Mouse (Mus musculus) ES-E14 (cell line): ENCODE results near the gene Mypop. TPM values are rescaled to one million over a fixed set of nuclear protein-coding genes. Genes with fewer than 3 reads are reported as not detected.
A peak's percentile ranks its signal among the peaks of the same experiment; 100 is the strongest.

Experiments
- DNase-seq: peaks from one replicate; pipeline ENCODE4 v3.0.0-alpha.2; 2013; ENCODE audit warnings: low read depth, low spot score
- H3K27ac ChIP-seq: 2 replicates; pipeline ENCODE4 v1.5.1; 2012; ENCODE audit warnings: low read depth, mild to moderate bottlenecking, low read length, moderate library complexity, mixed read lengths; ENCODE audit not compliant: poor library complexity, insufficient read depth, severe bottlenecking
- H3K36me3 ChIP-seq: 2 replicates; pipeline ENCODE4 v1.6.1; 2012; ENCODE audit warnings: mild to moderate bottlenecking, low read length, moderate library complexity, mixed read lengths; ENCODE audit not compliant: control insufficient read depth, poor library complexity, insufficient read depth, severe bottlenecking
- H3K4me1 ChIP-seq, 2 experiments: fragments of 150-350 bp in 1 of 2; sonication (generic) in 1 of 2; 2 replicates each; pipeline ENCODE4 v1.6.1; 2012; ENCODE audit warnings: low read length in 2 of 2, mild to moderate bottlenecking in 1 of 2, mixed read lengths in 1 of 2; ENCODE audit not compliant: control insufficient read depth in 2 of 2, insufficient read depth in 2 of 2, poor library complexity in 1 of 2
- H3K4me3 ChIP-seq, 2 experiments: fragments of 150-350 bp in 1 of 2; sonication (generic) in 1 of 2; 2 replicates each; pipeline ENCODE4 v1.5.1; 2012; ENCODE audit warnings: low read length in 2 of 2, low read depth in 1 of 2, mild to moderate bottlenecking in 1 of 2, mixed read lengths in 1 of 2; ENCODE audit not compliant: insufficient read depth in 1 of 2, poor library complexity in 1 of 2, severe bottlenecking in 1 of 2
- H3K9ac ChIP-seq: 2 replicates; pipeline ENCODE4 v1.6.1; 2012; ENCODE audit warnings: low read depth, mild to moderate bottlenecking, low read length, mixed read lengths; ENCODE audit not compliant: poor library complexity, insufficient read depth, severe bottlenecking
- H3K9me3 ChIP-seq: fragments of 150-350 bp; sonication (generic); 2 replicates; pipeline ENCODE4 v1.6.1; 2012; ENCODE audit warnings: low read depth, mild to moderate bottlenecking, low read length; ENCODE audit not compliant: control insufficient read depth, insufficient read depth
- CHD2 ChIP-seq: IDR thresholded peaks from 2 replicates; pipeline ENCODE4 v1.6.1; 2014; ENCODE audit warnings: mild to moderate bottlenecking, low read depth, low read length, inconsistent platforms
- HCFC1 ChIP-seq: IDR thresholded peaks from 2 replicates; pipeline ENCODE4 v1.6.1; 2012; ENCODE audit warnings: low read length, inconsistent platforms, borderline replicate concordance; ENCODE audit not compliant: insufficient read depth
- MAFK ChIP-seq: IDR thresholded peaks from 2 replicates; pipeline ENCODE4 v1.6.1; 2014; ENCODE audit warnings: mild to moderate bottlenecking, low read depth, low read length, inconsistent platforms; ENCODE audit not compliant: insufficient read depth
- ZC3H11A ChIP-seq: IDR thresholded peaks from 2 replicates; pipeline ENCODE4 v1.6.1; 2012; ENCODE audit warnings: low read depth, mild to moderate bottlenecking, inconsistent platforms, low read length, borderline replicate concordance
- ZNF384 ChIP-seq: IDR thresholded peaks from 2 replicates; pipeline ENCODE4 v1.6.1; 2012; ENCODE audit warnings: low read depth, low read length, inconsistent platforms
- in situ Hi-C, 2 experiments: fragments of 600-800 bp; cut with MboI; formaldehyde crosslinking; loops; one replicate each; pipeline ENCODE4 v1.15.1; 2025; ENCODE audit warnings: low sequenced_read_pairs in 2 of 2, inconsistent platforms in 1 of 2; ENCODE audit not compliant: unreplicated experiment in 2 of 2
- total RNA-seq: library from RNA; depleted of rRNA; stranded (reverse); fragments of 300-350 nt; gene quantifications from 2 replicates; pipeline ENCODE4 v1.2.3, GENCODE M21; 2012

Mypop gene
- total RNA-seq, 1 experiment: 3.1 TPM

GRCm38 (mm10) chr7:19001807-19002085 lies 10.7 kb downstream of the Mypop start:
- DNase-seq: no peak
- Histone ChIP-seq H3K36me3 (peaks cover 12% of the 10 kb centered on the region), H3K9me3 (no peaks in the 10 kb centered on the region), H3K27ac (no peak overlapping the region), H3K4me1 (peaks cover 3 to 12% of the 10 kb centered on the region in 2 experiments; a peak in 2 of 4 replicates), H3K9ac (no peak overlapping the region), H3K4me3 (no peak overlapping the region)
- in situ Hi-C loops: no loop called here
- TF ChIP-seq ZNF384 (no peak), HCFC1 (no peak), CHD2 (no peak), ZC3H11A (no peak), MAFK (no peak)

- Histone ChIP-seq H3K4me1 (peaks cover 3 to 14% of the 10 kb centered on the region in 2 experiments; a peak in 2 of 4 replicates), H3K9me3 (no peaks in the 10 kb centered on the region), H3K9ac (peak overlapping the region; percentile 36; the same call in 1 of the 2 replicates), H3K4me3 (peak overlapping the region in 1 of 2 experiments; percentile 72; a peak in 1 of 4 replicates), H3K36me3 (peaks cover 12% of the 10 kb centered on the region), H3K27ac (no peak overlapping the region)
- in situ Hi-C loops: no loop called here
- DNase-seq: no peak
- TF ChIP-seq ZNF384 (no peak), HCFC1 (no peak), CHD2 (no peak), MAFK (no peak), ZC3H11A (no peak)
These were observed 11.1 kb downstream of the Mypop start for GRCm38 (mm10) chr7:19002115-19002514.

GRCm38 (mm10) chr7:19002848-19003498 lies 11.9 kb downstream of the Mypop start:
- Histone ChIP-seq H3K4me1 (peaks cover 3 to 19% of the 10 kb centered on the region in 2 experiments; a peak in 2 of 4 replicates), H3K36me3 (peaks cover 12% of the 10 kb centered on the region), H3K9ac (peak overlapping the region; percentile 47; the same call in 1 of the 2 replicates), H3K9me3 (no peaks in the 10 kb centered on the region), H3K4me3 (peak overlapping the region; percentile 51 to 72), H3K27ac (peak overlapping the region; percentile 54; the same call in 1 of the 2 replicates)
- in situ Hi-C loops: no loop called here
- DNase-seq: peak; percentile 81
- TF ChIP-seq MAFK: no peak; the same call in 1 of the 2 replicates
- peak; percentile 87 for TF ChIP-seq HCFC1

GRCm38 (mm10) chr7:19003902-19004630 lies 13.0 kb downstream of the Mypop start, which contains the start of gene Irf2bp1:
Gene Irf2bp1 (plus strand): TSS chr7:19004044.
- Histone ChIP-seq H3K4me1 (peaks cover 3 to 17% of the 10 kb centered on the region in 2 experiments; a peak in 2 of 4 replicates), H3K36me3 (peaks cover 12% of the 10 kb centered on the region), H3K4me3 (peak within 1 kb of the TSS; percentile 72 to 86), H3K27ac (peak within 1 kb of the TSS; percentile 72), H3K9me3 (no peaks in the 10 kb centered on the region), H3K9ac (peak within 1 kb of the TSS; percentile 90)
- TF ChIP-seq HCFC1 (peak; percentile 94), ZC3H11A (no peak), ZNF384 (no peak), CHD2 (no peak)
- in situ Hi-C loops: no loop called here
- DNase-seq: peak; percentile 83
